Mouse (Mus musculus): ENCODE results near the gene Slc16a14.
A peak's percentile ranks its signal among the peaks of the same experiment; 100 is the strongest.
"Not testable (repeated sequence)": the region's sequence is repeated elsewhere in the genome, so short reads cannot be mapped to it uniquely, and the experiment has no call there.

Gene Slc16a14

GRCm38 (mm10) chr1:84934503-84935333 is at the start of gene Slc16a14:
Gene Slc16a14, minus strand, starts transcription at chr1:84935134.
- peak; percentile 7 for DNase-seq (ENCODE audit: low spot score)

- DNase-seq (ENCODE audit: low spot score), result not testable (repeated sequence)
Measured at GRCm38 (mm10) chr1:84961779-84962178, 26.8 kb upstream of the Slc16a14 start.

GRCm38 (mm10) chr1:84957713-84958112 is 22.8 kb upstream of the Slc16a14 start:
- DNase-seq (ENCODE audit: low spot score), result not testable (repeated sequence)

GRCm38 (mm10) chr1:84956771-84957170 is 21.8 kb upstream of the Slc16a14 start:
- DNase-seq (ENCODE audit: low spot score), result not testable (repeated sequence)

- DNase-seq (ENCODE audit: low spot score), result no peak
Measured at GRCm38 (mm10) chr1:84952456-84953181, 17.7 kb upstream of the Slc16a14 start.

- DNase-seq (ENCODE audit: low spot score), result no peak
Measured at GRCm38 (mm10) chr1:84951566-84951965, 16.6 kb upstream of the Slc16a14 start.

- no peak for DNase-seq (ENCODE audit: low spot score)
Measured at GRCm38 (mm10) chr1:84947390-84947789, 12.5 kb upstream of the Slc16a14 start.

- DNase-seq (ENCODE audit: low spot score), result no peak
Measured at GRCm38 (mm10) chr1:84945950-84946349, 11.0 kb upstream of the Slc16a14 start.

GRCm38 (mm10) chr1:84943549-84943948 is 8.6 kb upstream of the Slc16a14 start:
- no peak for DNase-seq (ENCODE audit: low spot score)

- no peak for DNase-seq (ENCODE audit: low spot score)
Measured at GRCm38 (mm10) chr1:84942666-84943065, 7.7 kb upstream of the Slc16a14 start.

- no peak for DNase-seq (ENCODE audit: low spot score)
Measured at GRCm38 (mm10) chr1:84940322-84940721, 5.4 kb upstream of the Slc16a14 start.

- no peak for DNase-seq (ENCODE audit: low spot score)
Measured at GRCm38 (mm10) chr1:84939466-84939865, 4.5 kb upstream of the Slc16a14 start.

GRCm38 (mm10) chr1:84936716-84937510 is 2.0 kb upstream of the Slc16a14 start:
- DNase-seq (ENCODE audit: low spot score), result no peak

- DNase-seq (ENCODE audit: low spot score), result peak; percentile 64
Measured at GRCm38 (mm10) chr1:84935668-84936067, 734 bp upstream of the Slc16a14 start.

- no peak for DNase-seq (ENCODE audit: low spot score)
Measured at GRCm38 (mm10) chr1:84934151-84934502, 807 bp downstream of the Slc16a14 start.

GRCm38 (mm10) chr1:84933472-84934150 is 1.3 kb downstream of the Slc16a14 start:
- peak; percentile 10 for DNase-seq (ENCODE audit: low spot score)

GRCm38 (mm10) chr1:84925599-84925998 is 9.3 kb downstream of the Slc16a14 start:
- no peak for DNase-seq (ENCODE audit: low spot score)

GRCm38 (mm10) chr1:84924134-84924533 is 10.8 kb downstream of the Slc16a14 start:
- no peak for DNase-seq (ENCODE audit: low spot score)

- DNase-seq (ENCODE audit: low spot score), result no peak
Measured at GRCm38 (mm10) chr1:84923432-84923831, 11.5 kb downstream of the Slc16a14 start.

- no peak for DNase-seq (ENCODE audit: low spot score)
Measured at GRCm38 (mm10) chr1:84918865-84919264, 16.1 kb downstream of the Slc16a14 start.

GRCm38 (mm10) chr1:84915010-84915409 is 19.9 kb downstream of the Slc16a14 start:
- DNase-seq (ENCODE audit: low spot score), result no peak

GRCm38 (mm10) chr1:84912571-84912970 is 22.4 kb downstream of the Slc16a14 start:
- DNase-seq (ENCODE audit: low spot score), result no peak

All from adipocyte (in vitro differentiated cells).